Mouse (Mus musculus): ENCODE measurements around the gene Sirt6.
"Not testable (repeated sequence)": the region's sequence is repeated elsewhere in the genome, so short reads cannot be mapped to it uniquely, and the experiment has no call there.

Gene Sirt6

GRCm38 (mm10) chr10:81626994-81627835, at the start of gene Sirt6:
Gene Sirt6 (minus strand): TSS chr10:81627797.
- DNase-seq (ENCODE audit: low spot score), result peak; percentile 74

GRCm38 (mm10) chr10:81656174-81656573, 28.6 kb upstream of the Sirt6 start:
- DNase-seq (ENCODE audit: low spot score), result no peak

- DNase-seq (ENCODE audit: low spot score), result no peak
Observed at GRCm38 (mm10) chr10:81655178-81655577, 27.6 kb upstream of the Sirt6 start.

GRCm38 (mm10) chr10:81648803-81649775, 21.5 kb upstream of the Sirt6 start, which contains the start of gene Gm10778:
Gene Gm10778 (plus strand): TSS chr10:81649059.
- DNase-seq (ENCODE audit: low spot score), result not testable (repeated sequence)

GRCm38 (mm10) chr10:81646015-81646555, 18.5 kb upstream of the Sirt6 start:
- DNase-seq (ENCODE audit: low spot score), result no peak

GRCm38 (mm10) chr10:81645391-81645790, 17.8 kb upstream of the Sirt6 start:
- DNase-seq (ENCODE audit: low spot score), result no peak

GRCm38 (mm10) chr10:81644716-81645115, 17.1 kb upstream of the Sirt6 start:
- DNase-seq (ENCODE audit: low spot score), result no peak

- no peak for DNase-seq (ENCODE audit: low spot score)
Observed at GRCm38 (mm10) chr10:81644162-81644561, 16.6 kb upstream of the Sirt6 start.

GRCm38 (mm10) chr10:81643449-81644055, 16.0 kb upstream of the Sirt6 start:
- peak; percentile 85 for DNase-seq (ENCODE audit: low spot score)

GRCm38 (mm10) chr10:81642648-81643448, 15.3 kb upstream of the Sirt6 start:
- DNase-seq (ENCODE audit: low spot score), result no peak

GRCm38 (mm10) chr10:81641978-81642647, 14.5 kb upstream of the Sirt6 start:
- no peak for DNase-seq (ENCODE audit: low spot score)

GRCm38 (mm10) chr10:81641566-81641965, 14.0 kb upstream of the Sirt6 start:
- no peak for DNase-seq (ENCODE audit: low spot score)

- not testable (repeated sequence) for DNase-seq (ENCODE audit: low spot score)
Observed at GRCm38 (mm10) chr10:81640825-81641224, 13.2 kb upstream of the Sirt6 start.

- DNase-seq (ENCODE audit: low spot score), result no peak
Observed at GRCm38 (mm10) chr10:81638101-81638500, 10.5 kb upstream of the Sirt6 start.

- no peak for DNase-seq (ENCODE audit: low spot score)
Observed at GRCm38 (mm10) chr10:81636338-81636737, 8.7 kb upstream of the Sirt6 start.

- no peak for DNase-seq (ENCODE audit: low spot score)
Observed at GRCm38 (mm10) chr10:81633253-81634099, 5.9 kb upstream of the Sirt6 start.

- no peak for DNase-seq (ENCODE audit: low spot score)
Observed at GRCm38 (mm10) chr10:81628390-81628789, 793 bp upstream of the Sirt6 start, which contains the start of gene Ankrd24. Gene Ankrd24 (plus strand): TSS chr10:81628540.

GRCm38 (mm10) chr10:81627836-81628220, 231 bp upstream of the Sirt6 start:
- no peak for DNase-seq (ENCODE audit: low spot score)
